Mouse (Mus musculus): ENCODE results near the gene Slc41a1. TPM values are rescaled to one million over a fixed set of nuclear protein-coding genes. Genes with fewer than 3 reads are reported as not detected.

Gene Slc41a1
- total and polyA plus RNA-seq, 3 experiments: 6.3 to 10.7 (median 8.8) TPM

GRCm38 (mm10) chr1:131872856-131873255, 45.6 kb downstream of the Slc41a1 start:
- dilution Hi-C loops (cut with MboI; ENCODE audit: extremely low pct_ligation_motif_present, extremely low pct_unique_long_range_greater_than_20kb, low sequenced_read_pairs): loop anchor here (25.0 kb wide), 1 partner anchor 261 kb away; no protein-coding TSS in a partner anchor
- in situ Hi-C loops (cut with MboI; ENCODE audit: low pct_ligation_motif_present, low pct_unique_long_range_greater_than_20kb, low sequenced_read_pairs): no loop called here

GRCm38 (mm10) chr1:131879816-131880215, 52.5 kb downstream of the Slc41a1 start:
- Histone ChIP-seq H3K4me2 (ENCODE audit: insufficient read depth, low read depth, poor library complexity, severe bottlenecking) (no peak overlapping the region), H3K9ac (ENCODE audit: insufficient read depth, low read depth) (no peak overlapping the region), H3K79me2 (replicated peaks; ENCODE audit: control insufficient read depth, extremely low read depth, insufficient read depth, poor library complexity, severe bottlenecking) (no peaks in the 10 kb centered on the region), H3K27ac (ENCODE audit: insufficient read depth, low read depth) (no peak overlapping the region), H3K4me3 (replicated peaks in 1 of 3; ENCODE audit: low read depth in 2 of 3, low read length in 2 of 3, poor library complexity in 1 of 3) (no peak overlapping the region), H3K4me1 (ENCODE audit: control insufficient read depth in 1 of 2, insufficient read depth in 2 of 2) (peaks cover 0 to 4% of the 10 kb centered on the region in 2 experiments; a peak in 1 of 4 replicates), H3K27me3 (replicated peaks) (no peaks in the 10 kb centered on the region), H3K36me3 (replicated peaks in 1 of 2; ENCODE audit: control insufficient read depth in 1 of 2, insufficient read depth in 1 of 2, low read length in 1 of 2) (no peaks in the 10 kb centered on the region), H3K9me3 (replicated peaks; ENCODE audit: low read length) (no peaks in the 10 kb centered on the region)
- in situ Hi-C loops (cut with MboI; ENCODE audit: low pct_ligation_motif_present, low pct_unique_long_range_greater_than_20kb, low sequenced_read_pairs) (no loop called here), dilution Hi-C loops (cut with MboI; ENCODE audit: extremely low pct_ligation_motif_present, extremely low pct_unique_long_range_greater_than_20kb, low sequenced_read_pairs) (no loop called here)
- no peak for DNase-seq (ENCODE audit: extremely low read depth)
- no peak for TF ChIP-seq ZKSCAN1 (IDR thresholded peaks at IDR 0.05; ENCODE audit: borderline replicate concordance, low read depth, low read length)
- TF ChIP-seq BHLHE40 (IDR thresholded peaks at IDR 0.05; ENCODE audit: low read depth, low read length): no peak
- TF ChIP-seq NELFE (IDR thresholded peaks at IDR 0.05; ENCODE audit: low read depth, low read length): no peak
- no peak for TF ChIP-seq HCFC1 (IDR thresholded peaks at IDR 0.05; ENCODE audit: low read depth, low read length)
- TF ChIP-seq E2F4 (IDR thresholded peaks at IDR 0.05; ENCODE audit: insufficient replicate concordance, low read depth, low read length): no peak
- no peak for TF ChIP-seq TBP (conservative IDR thresholded peaks at IDR 0.05; ENCODE audit: low read depth, low read length)
- no peak for TF ChIP-seq NRF1 (IDR thresholded peaks at IDR 0.05; ENCODE audit: low read depth, low read length)
- TF ChIP-seq CHD2 (IDR thresholded peaks at IDR 0.05; ENCODE audit: low read length): no peak
- no peak for TF ChIP-seq ZMIZ1 (IDR thresholded peaks at IDR 0.05; ENCODE audit: low read depth, low read length)
- no peak for TF ChIP-seq ZNF384 (IDR thresholded peaks at IDR 0.05; ENCODE audit: low read depth, low read length)
- no peak for TF ChIP-seq ELF1 (IDR thresholded peaks at IDR 0.05; ENCODE audit: low read depth, low read length)
- no peak for TF ChIP-seq JUND (conservative IDR thresholded peaks at IDR 0.05; ENCODE audit: low read depth, low read length)
- TF ChIP-seq MYC (IDR thresholded peaks at IDR 0.05; ENCODE audit: low read depth, low read length): no peak
- no peak for TF ChIP-seq MAZ (IDR thresholded peaks at IDR 0.05; ENCODE audit: low read depth, low read length)
- no peak for TF ChIP-seq MXI1 (IDR thresholded peaks at IDR 0.05; ENCODE audit: low read depth, low read length)
- no peak for TF ChIP-seq UBTF (IDR thresholded peaks at IDR 0.05; ENCODE audit: low read depth, low read length)
- TF ChIP-seq IRF4 (IDR thresholded peaks at IDR 0.05; ENCODE audit: low read depth, low read length): no peak

More at GRCm38 (mm10) chr1:131872856-131873255, 45.6 kb downstream of the Slc41a1 start:
- Histone ChIP-seq H3K27ac (ENCODE audit: insufficient read depth, low read depth) (no peak overlapping the region), H3K4me2 (ENCODE audit: insufficient read depth, low read depth, poor library complexity, severe bottlenecking) (no peak overlapping the region), H3K36me3 (replicated peaks in 1 of 2; ENCODE audit: control insufficient read depth in 1 of 2, insufficient read depth in 1 of 2, low read length in 1 of 2) (peaks cover 0 to 20% of the 10 kb centered on the region in 2 experiments), H3K4me3 (replicated peaks in 1 of 3; ENCODE audit: low read depth in 2 of 3, low read length in 2 of 3, poor library complexity in 1 of 3) (no peak overlapping the region), H3K9me3 (replicated peaks; ENCODE audit: low read length) (no peaks in the 10 kb centered on the region), H3K4me1 (ENCODE audit: control insufficient read depth in 1 of 2, insufficient read depth in 2 of 2) (peaks cover 1 to 10% of the 10 kb centered on the region in 2 experiments; a peak in 3 of 4 replicates), H3K9ac (ENCODE audit: insufficient read depth, low read depth) (no peak overlapping the region), H3K79me2 (replicated peaks; ENCODE audit: control insufficient read depth, extremely low read depth, insufficient read depth, poor library complexity, severe bottlenecking) (no peaks in the 10 kb centered on the region; the same call in 1 of the 2 replicates), H3K27me3 (replicated peaks) (no peaks in the 10 kb centered on the region)
- no peak for TF ChIP-seq IRF4 (IDR thresholded peaks at IDR 0.05; ENCODE audit: low read depth, low read length)
- TF ChIP-seq ZC3H11A (IDR thresholded peaks at IDR 0.05; ENCODE audit: low read depth, low read length): no peak
- no peak for TF ChIP-seq MAX (IDR thresholded peaks at IDR 0.05; ENCODE audit: low read length)
- peak; percentile 61 for DNase-seq (ENCODE audit: extremely low read depth)

Data from CH12.LX (cell line).